Mouse (Mus musculus): ENCODE data around the gene Itgb3.

DNA sequence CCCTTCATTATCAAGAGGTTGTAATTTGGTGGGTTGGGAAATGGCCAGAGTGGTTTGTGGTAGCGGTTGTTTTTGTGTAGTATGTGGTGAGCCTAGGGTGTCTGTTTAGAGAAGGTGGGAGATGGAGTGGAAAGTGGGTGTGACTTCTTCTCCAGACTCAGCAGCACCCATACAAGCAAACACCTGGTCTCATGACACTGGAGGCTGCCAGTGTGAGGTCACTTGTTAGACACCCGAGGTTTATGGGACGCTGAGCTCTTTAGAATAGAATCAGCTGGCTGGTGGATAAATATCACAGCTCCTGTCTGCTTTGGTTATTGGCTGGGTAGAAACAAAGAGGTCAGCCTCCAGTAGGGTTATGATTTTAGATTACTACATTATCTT is 56.1 kb downstream of the Itgb3 start:
- TF ChIP-seq CTCF (IDR thresholded peaks at IDR 0.05; ENCODE audit: low read depth, low read length), result no peak
- no peak for TF ChIP-seq POLR2A (IDR thresholded peaks at IDR 0.05; ENCODE audit: borderline replicate concordance, low read depth, low read length)

All from bone marrow macrophage, adult 2 months (primary cell).